Mouse (Mus musculus) kidney, adult 2 months (tissue): ENCODE results near the gene Slc25a12.

Source experiments
- CTCF ChIP-seq: fragments of 200-500 bp; conservative IDR thresholded peaks from 2 replicates; pipeline ENCODE4 v1.5.1; 2011; ENCODE audit warnings: low read depth, mild to moderate bottlenecking, control low read depth, low read length, moderate library complexity, mixed read lengths; ENCODE audit not compliant: insufficient read depth, insufficient read length
- POLR2A ChIP-seq: fragments of 200-500 bp; IDR thresholded peaks from one replicate; pipeline ENCODE4 v1.6.1; 2011; ENCODE audit warnings: low read depth, low read length, control low read depth

- no peak for TF ChIP-seq CTCF
- no peak for TF ChIP-seq POLR2A
These were observed 124.4 kb downstream of the Slc25a12 start for GRCm38 (mm10) chr2:71243058-71243672.
